Mouse (Mus musculus) gastrocnemius, adult 18-20 months (tissue): ENCODE data around the gene 4931428L18Rik. TPM values are rescaled to one million over a fixed set of nuclear protein-coding genes. Genes with fewer than 3 reads are reported as not detected.

Source experiments
- DNase-seq: peaks from one replicate; pipeline ENCODE4 v3.0.0; 2021; ENCODE audit warnings: low spot score
- long read RNA-seq, 2 experiments: library from polyadenylated mRNA; stranded (forward); transcript quantifications; one replicate each; pipeline ENCODE4 v2.0.0; 2021
- total RNA-seq, 2 experiments: library from RNA; stranded (reverse); gene quantifications; 2 replicates each; pipeline ENCODE4 v1.2.3; 2021

The 4931428L18Rik gene
- total RNA-seq, result not detected
- long read RNA-seq, experiment 1, partial matches to known transcripts, result 0 of 1 reads
- long read RNA-seq, experiment 1, other reads (novel, unspliced or antisense), result 1 of 1 reads
- long read RNA-seq, experiment 2, result 0 reads

- DNase-seq, result no peak
These were observed at the start of gene 4931428L18Rik, which contains the start of gene Pih1d3 for GRCm38 (mm10) chr1:31222564-31222963. Gene 4931428L18Rik, minus strand, starts transcription at chr1:31222684. Gene Pih1d3, plus strand, starts transcription at chr1:31222838.

- DNase-seq, result no peak
These were observed 37.9 kb upstream of the 4931428L18Rik start for GRCm38 (mm10) chr1:31260218-31260923.

GRCm38 (mm10) chr1:31233319-31234036 lies 11.0 kb upstream of the 4931428L18Rik start:
- DNase-seq, result no peak

GRCm38 (mm10) chr1:31220599-31221250 lies 1.8 kb downstream of the 4931428L18Rik start:
- DNase-seq, result no peak

- DNase-seq, result no peak
These were observed 7.7 kb downstream of the 4931428L18Rik start for GRCm38 (mm10) chr1:31214831-31215230.

GRCm38 (mm10) chr1:31210144-31210543 lies 12.3 kb downstream of the 4931428L18Rik start:
- DNase-seq, result peak; percentile 18

GRCm38 (mm10) chr1:31205770-31206169 lies 16.7 kb downstream of the 4931428L18Rik start:
- no peak for DNase-seq

GRCm38 (mm10) chr1:31205346-31205745 lies 17.1 kb downstream of the 4931428L18Rik start:
- no peak for DNase-seq

GRCm38 (mm10) chr1:31203771-31204170 lies 18.7 kb downstream of the 4931428L18Rik start:
- no peak for DNase-seq

- no peak for DNase-seq
These were observed 25.5 kb downstream of the 4931428L18Rik start for GRCm38 (mm10) chr1:31196959-31197358.

GRCm38 (mm10) chr1:31195633-31196032 lies 26.9 kb downstream of the 4931428L18Rik start:
- no peak for DNase-seq

- DNase-seq, result no peak
These were observed 32.1 kb downstream of the 4931428L18Rik start for GRCm38 (mm10) chr1:31190237-31190866.

- no peak for DNase-seq
These were observed 44.2 kb downstream of the 4931428L18Rik start for GRCm38 (mm10) chr1:31178264-31178663.

GRCm38 (mm10) chr1:31176101-31176500 lies 46.4 kb downstream of the 4931428L18Rik start, which contains the start of gene Lgsn:
Gene Lgsn, plus strand, starts transcription at chr1:31176401.
- DNase-seq, result no peak

GRCm38 (mm10) chr1:31175401-31175800 lies 47.1 kb downstream of the 4931428L18Rik start:
- DNase-seq, result no peak

GRCm38 (mm10) chr1:31165326-31166121 lies 57.0 kb downstream of the 4931428L18Rik start:
- DNase-seq, result no peak

GRCm38 (mm10) chr1:31164527-31165189 lies 57.8 kb downstream of the 4931428L18Rik start:
- DNase-seq, result no peak

GRCm38 (mm10) chr1:31156884-31157283 lies 65.6 kb downstream of the 4931428L18Rik start:
- DNase-seq, result no peak

- no peak for DNase-seq
These were observed 66.3 kb downstream of the 4931428L18Rik start for GRCm38 (mm10) chr1:31156185-31156584.

GRCm38 (mm10) chr1:31153793-31154349 lies 68.6 kb downstream of the 4931428L18Rik start:
- DNase-seq, result peak; percentile 63
